Mouse (Mus musculus): Measurements from ENCODE around the gene Nudt17.

Gene Nudt17

GRCm38 (mm10) chr3:96735200-96735599 lies 26.8 kb upstream of the Nudt17 start:
- no peaks in the 10 kb centered on the region for H3K9me3 ChIP-seq (ENCODE audit: low read length)
- H3K36me3 ChIP-seq (ENCODE audit: insufficient read depth, low read length) = no peaks in the 10 kb centered on the region
- H3K4me3 ChIP-seq (replicated peaks; ENCODE audit: low read length) = no peak overlapping the region
- no peaks in the 10 kb centered on the region for H3K27me3 ChIP-seq (ENCODE audit: insufficient read depth, low read length)
- peaks cover 39% of the 10 kb centered on the region for H3K4me1 ChIP-seq (replicated peaks; ENCODE audit: low read depth, low read length)
- TF ChIP-seq NANOG (IDR thresholded peaks at IDR 0.05; ENCODE audit: borderline replicate concordance, low read length) (no peak), POU5F1 (IDR thresholded peaks at IDR 0.05; ENCODE audit: borderline replicate concordance, low read length) (no peak), CTCF (conservative IDR thresholded peaks at IDR 0.05; ENCODE audit: low read length) (no peak)

- Histone ChIP-seq H3K4me1 (replicated peaks; ENCODE audit: low read depth, low read length) (peaks cover 44% of the 10 kb centered on the region), H3K27me3 (ENCODE audit: insufficient read depth, low read length) (no peaks in the 10 kb centered on the region), H3K36me3 (ENCODE audit: insufficient read depth, low read length) (no peaks in the 10 kb centered on the region), H3K9me3 (ENCODE audit: low read length) (no peaks in the 10 kb centered on the region), H3K4me3 (replicated peaks; ENCODE audit: low read length) (no peak overlapping the region)
- no peak for TF ChIP-seq CTCF (conservative IDR thresholded peaks at IDR 0.05; ENCODE audit: low read length)
- TF ChIP-seq NANOG (IDR thresholded peaks at IDR 0.05; ENCODE audit: borderline replicate concordance, low read length) = 0 out of 2 replicates have a peak, but pooled peaks have one; percentile 38
- peak; percentile 99 for TF ChIP-seq POU5F1 (IDR thresholded peaks at IDR 0.05; ENCODE audit: borderline replicate concordance, low read length)
Measured at GRCm38 (mm10) chr3:96733984-96734383, 25.6 kb upstream of the Nudt17 start.

GRCm38 (mm10) chr3:96730785-96731184 lies 22.4 kb upstream of the Nudt17 start:
- Histone ChIP-seq H3K36me3 (ENCODE audit: insufficient read depth, low read length) (no peaks in the 10 kb centered on the region; the same call in 1 of the 2 replicates), H3K4me3 (replicated peaks; ENCODE audit: low read length) (no peak overlapping the region), H3K27me3 (ENCODE audit: insufficient read depth, low read length) (no peaks in the 10 kb centered on the region), H3K4me1 (replicated peaks; ENCODE audit: low read depth, low read length) (peaks cover 58% of the 10 kb centered on the region), H3K9me3 (ENCODE audit: low read length) (no peaks in the 10 kb centered on the region)
- TF ChIP-seq POU5F1 (IDR thresholded peaks at IDR 0.05; ENCODE audit: borderline replicate concordance, low read length) (no peak), CTCF (conservative IDR thresholded peaks at IDR 0.05; ENCODE audit: low read length) (no peak), NANOG (IDR thresholded peaks at IDR 0.05; ENCODE audit: borderline replicate concordance, low read length) (no peak)

GRCm38 (mm10) chr3:96729403-96729784 lies 21.0 kb upstream of the Nudt17 start:
- Histone ChIP-seq H3K4me3 (replicated peaks; ENCODE audit: low read length) (no peak overlapping the region), H3K36me3 (ENCODE audit: insufficient read depth, low read length) (peaks cover 13% of the 10 kb centered on the region), H3K27me3 (ENCODE audit: insufficient read depth, low read length) (no peaks in the 10 kb centered on the region), H3K9me3 (ENCODE audit: low read length) (no peaks in the 10 kb centered on the region), H3K4me1 (replicated peaks; ENCODE audit: low read depth, low read length) (peaks cover 63% of the 10 kb centered on the region)
- TF ChIP-seq NANOG (IDR thresholded peaks at IDR 0.05; ENCODE audit: borderline replicate concordance, low read length) (no peak), POU5F1 (IDR thresholded peaks at IDR 0.05; ENCODE audit: borderline replicate concordance, low read length) (no peak), CTCF (conservative IDR thresholded peaks at IDR 0.05; ENCODE audit: low read length) (no peak)

GRCm38 (mm10) chr3:96728634-96729402 lies 20.5 kb upstream of the Nudt17 start:
- H3K9me3 ChIP-seq (ENCODE audit: low read length) = no peaks in the 10 kb centered on the region
- H3K4me1 ChIP-seq (replicated peaks; ENCODE audit: low read depth, low read length) = peaks cover 57% of the 10 kb centered on the region
- TF ChIP-seq CTCF (conservative IDR thresholded peaks at IDR 0.05; ENCODE audit: low read length) = no peak
- no peak for TF ChIP-seq POU5F1 (IDR thresholded peaks at IDR 0.05; ENCODE audit: borderline replicate concordance, low read length)
- TF ChIP-seq NANOG (IDR thresholded peaks at IDR 0.05; ENCODE audit: borderline replicate concordance, low read length) = no peak
- no peaks in the 10 kb centered on the region for H3K27me3 ChIP-seq (ENCODE audit: insufficient read depth, low read length)
- peak overlapping the region; percentile 92 for H3K4me3 ChIP-seq (replicated peaks; ENCODE audit: low read length)
- peaks cover 17% of the 10 kb centered on the region for H3K36me3 ChIP-seq (ENCODE audit: insufficient read depth, low read length)

- Histone ChIP-seq H3K9me3 (ENCODE audit: low read length) (no peaks in the 10 kb centered on the region), H3K4me3 (replicated peaks; ENCODE audit: low read length) (peak overlapping the region; percentile 92), H3K27me3 (ENCODE audit: insufficient read depth, low read length) (no peaks in the 10 kb centered on the region), H3K4me1 (replicated peaks; ENCODE audit: low read depth, low read length) (peaks cover 49% of the 10 kb centered on the region), H3K36me3 (ENCODE audit: insufficient read depth, low read length) (peaks cover 25% of the 10 kb centered on the region)
- no peak for TF ChIP-seq CTCF (conservative IDR thresholded peaks at IDR 0.05; ENCODE audit: low read length)
- TF ChIP-seq POU5F1 (IDR thresholded peaks at IDR 0.05; ENCODE audit: borderline replicate concordance, low read length) = no peak
- no peak for TF ChIP-seq NANOG (IDR thresholded peaks at IDR 0.05; ENCODE audit: borderline replicate concordance, low read length)
Measured at GRCm38 (mm10) chr3:96727828-96728633, 19.7 kb upstream of the Nudt17 start.

GRCm38 (mm10) chr3:96727343-96727827 lies 19.0 kb upstream of the Nudt17 start, which contains the start of the genes Polr3c and Rnf115:
Polr3c (minus strand) TSS chr3:96727628.
Rnf115 (plus strand) TSS chr3:96727664.
- no peaks in the 10 kb centered on the region for H3K9me3 ChIP-seq (ENCODE audit: low read length)
- TF ChIP-seq POU5F1 (IDR thresholded peaks at IDR 0.05; ENCODE audit: borderline replicate concordance, low read length) (no peak), CTCF (conservative IDR thresholded peaks at IDR 0.05; ENCODE audit: low read length) (no peak), NANOG (IDR thresholded peaks at IDR 0.05; ENCODE audit: borderline replicate concordance, low read length) (no peak)

GRCm38 (mm10) chr3:96719173-96719572 lies 10.8 kb upstream of the Nudt17 start:
- Histone ChIP-seq H3K27me3 (ENCODE audit: insufficient read depth, low read length) (no peaks in the 10 kb centered on the region), H3K4me1 (replicated peaks; ENCODE audit: low read depth, low read length) (peaks cover 30% of the 10 kb centered on the region), H3K9me3 (ENCODE audit: low read length) (no peaks in the 10 kb centered on the region), H3K36me3 (ENCODE audit: insufficient read depth, low read length) (peaks cover 82% of the 10 kb centered on the region), H3K4me3 (replicated peaks; ENCODE audit: low read length) (peak overlapping the region; percentile 53; the same call in 1 of the 2 replicates)
- TF ChIP-seq CTCF (conservative IDR thresholded peaks at IDR 0.05; ENCODE audit: low read length) = peak; percentile 67
- no peak for TF ChIP-seq POU5F1 (IDR thresholded peaks at IDR 0.05; ENCODE audit: borderline replicate concordance, low read length)

More at GRCm38 (mm10) chr3:96727343-96727827, 19.0 kb upstream of the Nudt17 start, which contains the start of the genes Polr3c and Rnf115:
- Histone ChIP-seq H3K27me3 (ENCODE audit: insufficient read depth, low read length) (no peaks in the 10 kb centered on the region), H3K36me3 (ENCODE audit: insufficient read depth, low read length) (peaks cover 31% of the 10 kb centered on the region), H3K4me1 (replicated peaks; ENCODE audit: low read depth, low read length) (peaks cover 47% of the 10 kb centered on the region), H3K4me3 (replicated peaks; ENCODE audit: low read length) (peak within 1 kb of the TSS; percentile 92)
